Mouse (Mus musculus) frontal cortex, postnatal 14 days (tissue): ENCODE measurements around the gene Gng12.
"Not testable (repeated sequence)": the region's sequence is repeated elsewhere in the genome, so short reads cannot be mapped to it uniquely, and the experiment has no call there.

Experiments used
- DNase-seq, 2 experiments: peaks; one replicate each; pipeline ENCODE4 v3.0.0; 2022; ENCODE audit warnings: low spot score in 2 of 2

The Gng12 gene

GRCm38 (mm10) chr6:66989518-66989917 lies 93.3 kb downstream of the Gng12 start:
- DNase-seq: no peak

DNA sequence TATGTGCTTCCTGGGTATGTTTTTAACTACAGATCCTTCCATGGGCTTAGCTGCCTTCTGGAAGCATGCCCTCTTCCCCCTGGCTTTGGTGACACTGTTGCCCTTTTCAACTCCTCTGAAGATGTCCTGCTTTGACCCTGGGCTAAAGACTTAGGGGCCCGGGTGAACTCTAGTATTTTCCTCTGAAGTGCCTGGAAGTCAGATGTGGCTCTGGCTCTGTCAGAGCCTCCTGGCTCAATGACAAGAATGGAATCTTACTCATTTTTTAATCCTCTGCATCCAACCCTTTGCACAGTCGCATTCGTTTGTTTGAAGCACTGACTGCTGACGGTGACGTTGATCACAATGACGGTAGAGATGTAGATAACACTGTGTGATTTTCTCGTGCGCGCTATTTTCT lies 96.0 kb downstream of the Gng12 start:
- no peak for DNase-seq

DNA sequence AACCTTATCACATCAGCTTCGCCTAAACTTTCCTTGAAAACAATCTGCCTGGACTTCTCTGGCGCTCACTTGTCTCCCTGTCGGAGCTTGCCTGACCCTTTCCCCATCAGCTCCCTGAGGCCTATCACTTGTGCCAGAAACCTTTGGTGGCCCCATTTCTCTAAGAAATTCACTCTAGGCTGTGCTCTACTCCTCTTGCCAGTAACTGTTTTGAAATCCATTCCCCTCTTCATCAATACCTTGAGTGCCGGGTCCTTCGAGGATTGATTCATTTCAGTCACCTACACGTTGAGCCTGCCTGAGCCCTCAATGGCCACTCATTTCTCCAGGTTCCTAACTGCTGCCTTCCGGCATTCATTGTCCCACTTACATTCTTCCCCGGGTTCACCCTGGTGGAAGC lies 96.6 kb downstream of the Gng12 start:
- no peak for DNase-seq

DNA sequence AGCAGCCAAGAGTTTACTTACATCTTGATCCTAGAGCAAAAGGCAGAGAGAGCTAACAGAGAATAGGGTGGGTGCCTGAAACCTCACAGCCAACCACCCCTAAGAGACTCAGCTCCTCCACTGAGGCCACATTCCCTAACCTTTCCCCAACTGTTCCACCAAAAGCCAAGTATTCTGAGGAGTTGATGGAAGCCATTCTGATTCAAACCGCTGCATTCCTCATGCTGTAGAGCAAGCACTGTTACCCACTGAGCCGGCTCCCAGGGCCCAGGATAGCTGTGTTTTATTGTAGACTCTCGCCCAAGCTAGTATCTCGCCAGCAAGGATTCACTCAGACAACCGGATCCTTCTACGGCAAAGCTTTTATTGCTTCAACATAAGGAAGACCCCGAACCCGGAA lies 98.8 kb downstream of the Gng12 start:
- no peak for DNase-seq

GRCm38 (mm10) chr6:66995825-66996224 lies 99.6 kb downstream of the Gng12 start:
- DNase-seq: no peak

DNA sequence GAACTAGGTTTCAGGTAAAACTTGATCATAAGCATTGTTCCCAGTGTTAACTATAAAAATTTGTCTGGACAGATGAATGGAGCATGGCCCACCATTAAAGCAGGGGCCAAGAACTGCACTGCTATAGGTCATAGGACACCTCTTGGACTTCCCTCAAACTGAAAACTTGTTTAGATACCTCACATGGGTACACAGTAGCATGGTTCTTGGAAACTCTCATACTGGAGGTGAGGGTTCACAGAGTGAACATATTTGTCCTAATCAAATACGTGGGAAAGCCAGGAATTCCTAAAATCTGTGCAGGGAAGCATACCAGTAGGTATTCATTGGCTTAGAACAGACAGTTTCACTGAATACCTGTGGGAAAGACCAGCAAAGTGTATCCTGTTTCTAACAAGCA lies 100.1 kb downstream of the Gng12 start:
- no peak for DNase-seq

GRCm38 (mm10) chr6:66998645-66999044 lies 102.4 kb downstream of the Gng12 start:
- DNase-seq: no peak

DNA sequence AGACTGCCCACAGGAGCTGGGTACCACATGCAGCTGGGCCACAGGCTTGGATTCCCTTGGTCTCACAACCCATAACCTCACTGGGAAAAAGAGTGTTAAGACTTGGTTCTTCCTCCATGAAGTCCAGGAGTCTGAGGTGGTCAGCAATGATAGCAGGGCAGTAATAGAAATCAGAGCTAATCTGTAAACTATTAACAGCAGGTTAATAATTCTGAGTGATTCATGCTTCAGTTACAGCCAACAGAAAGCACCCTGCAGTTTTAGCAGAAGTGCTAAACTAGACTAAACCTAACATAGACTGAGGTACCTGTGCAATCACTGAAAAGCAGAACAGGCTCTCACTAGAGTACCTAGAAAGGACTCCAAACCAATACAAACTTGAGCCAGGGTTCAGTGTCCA lies 103.6 kb downstream of the Gng12 start:
- no peak for DNase-seq

GRCm38 (mm10) chr6:67009888-67010287 lies 113.7 kb downstream of the Gng12 start:
- DNase-seq: no peak

GRCm38 (mm10) chr6:67010370-67011216 lies 114.4 kb downstream of the Gng12 start:
- DNase-seq: no peak

DNA sequence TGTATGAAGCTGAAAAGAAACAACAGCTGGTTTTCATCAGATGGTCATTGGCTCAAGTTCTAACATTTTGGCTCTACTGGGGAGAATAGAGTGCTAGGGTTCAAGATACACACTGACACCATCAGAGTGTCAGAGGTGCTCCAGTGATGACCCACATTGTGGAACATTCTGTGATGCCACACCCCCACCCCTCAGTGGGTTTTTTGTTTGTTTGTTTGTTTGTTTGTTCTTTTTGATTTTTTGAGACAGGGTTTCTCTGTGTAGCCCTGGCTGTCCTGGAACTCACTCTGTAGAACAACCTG lies 115.0 kb downstream of the Gng12 start:
- DNase-seq: no peak

DNA sequence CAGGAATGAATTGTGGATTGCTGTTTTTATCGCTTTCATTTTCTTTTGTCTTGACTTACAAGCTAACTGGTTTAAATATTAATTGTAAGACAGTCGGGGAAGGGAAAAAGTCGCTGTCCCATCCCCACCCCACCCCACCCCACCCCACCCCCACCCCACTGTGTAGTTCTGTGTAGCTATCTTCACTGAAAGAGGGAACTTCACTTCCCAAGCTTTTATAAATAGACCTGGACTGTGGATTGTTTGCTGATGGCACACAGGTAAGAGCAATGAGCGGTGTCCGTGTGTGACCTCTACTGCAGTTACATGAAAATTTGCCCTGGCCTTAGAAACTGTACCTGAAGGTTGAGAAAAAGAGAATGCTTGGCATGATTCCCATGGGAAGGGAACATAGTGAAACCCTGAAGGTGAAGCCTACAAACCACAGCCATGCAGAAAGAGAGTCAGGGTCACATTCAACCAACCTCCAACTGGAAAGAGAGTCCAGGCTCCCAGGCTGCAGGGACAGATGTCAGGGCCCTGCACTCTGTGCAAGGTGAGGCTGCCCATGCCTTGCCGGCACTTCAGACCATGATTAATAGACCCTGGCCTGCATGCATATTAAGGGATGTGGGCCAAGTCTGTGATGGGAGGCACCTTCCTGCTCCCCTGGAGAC lies 117.2 kb downstream of the Gng12 start:
- DNase-seq: no peak

DNA sequence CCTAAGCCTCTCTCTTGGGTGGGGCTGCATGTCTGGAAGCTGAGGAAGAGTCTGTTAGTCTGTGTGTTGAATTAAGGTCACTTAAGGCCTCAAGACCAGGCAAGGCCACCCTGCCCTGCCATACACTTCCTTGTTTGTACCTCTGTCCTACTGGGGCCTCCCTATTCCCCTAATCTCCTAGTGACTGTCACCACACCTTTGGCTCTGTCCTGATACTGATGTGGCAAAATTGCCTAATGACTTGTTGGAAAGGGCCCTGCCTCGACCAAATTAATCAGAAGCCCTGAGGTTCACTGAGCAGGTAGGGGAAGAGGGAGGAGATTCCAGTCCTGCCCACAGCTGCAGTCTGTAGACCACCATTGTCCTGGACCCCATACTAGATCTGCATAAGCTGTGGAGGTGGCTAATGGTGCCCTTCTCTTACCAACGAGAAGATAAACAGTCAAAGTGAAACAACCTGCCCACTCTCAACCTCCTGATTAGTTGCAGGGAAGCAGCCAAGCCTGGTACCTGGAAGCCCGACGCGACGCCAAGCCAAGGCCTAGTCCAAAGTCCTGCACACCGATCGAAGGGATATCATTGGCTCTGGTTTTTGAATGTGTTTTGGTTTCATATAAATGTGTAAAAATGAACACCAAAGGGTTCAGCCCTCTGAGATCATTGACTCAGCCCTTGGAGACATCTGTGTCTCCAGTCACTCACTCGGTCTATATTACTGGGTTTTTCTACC lies 117.9 kb downstream of the Gng12 start:
- no peak for DNase-seq

DNA sequence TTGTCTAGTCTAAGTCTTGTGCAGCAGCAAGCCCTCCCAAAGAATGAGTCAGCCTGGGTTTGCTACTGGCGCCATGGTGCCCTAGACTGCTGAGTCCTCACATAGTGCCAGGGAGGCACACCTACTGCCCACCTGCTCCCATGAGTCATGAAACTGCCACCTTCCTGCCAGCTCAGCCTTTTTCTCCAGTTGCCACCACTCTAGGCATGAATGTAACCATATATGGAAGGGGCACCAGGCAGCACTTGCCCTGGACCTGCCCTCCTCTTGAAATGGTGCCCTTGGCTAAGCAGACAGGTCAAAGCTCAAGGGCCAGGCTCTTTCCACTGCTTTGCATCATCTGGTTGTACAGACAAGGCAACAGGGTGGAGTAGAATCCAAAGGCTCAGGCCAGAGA lies 118.5 kb downstream of the Gng12 start:
- no peak for DNase-seq

DNA sequence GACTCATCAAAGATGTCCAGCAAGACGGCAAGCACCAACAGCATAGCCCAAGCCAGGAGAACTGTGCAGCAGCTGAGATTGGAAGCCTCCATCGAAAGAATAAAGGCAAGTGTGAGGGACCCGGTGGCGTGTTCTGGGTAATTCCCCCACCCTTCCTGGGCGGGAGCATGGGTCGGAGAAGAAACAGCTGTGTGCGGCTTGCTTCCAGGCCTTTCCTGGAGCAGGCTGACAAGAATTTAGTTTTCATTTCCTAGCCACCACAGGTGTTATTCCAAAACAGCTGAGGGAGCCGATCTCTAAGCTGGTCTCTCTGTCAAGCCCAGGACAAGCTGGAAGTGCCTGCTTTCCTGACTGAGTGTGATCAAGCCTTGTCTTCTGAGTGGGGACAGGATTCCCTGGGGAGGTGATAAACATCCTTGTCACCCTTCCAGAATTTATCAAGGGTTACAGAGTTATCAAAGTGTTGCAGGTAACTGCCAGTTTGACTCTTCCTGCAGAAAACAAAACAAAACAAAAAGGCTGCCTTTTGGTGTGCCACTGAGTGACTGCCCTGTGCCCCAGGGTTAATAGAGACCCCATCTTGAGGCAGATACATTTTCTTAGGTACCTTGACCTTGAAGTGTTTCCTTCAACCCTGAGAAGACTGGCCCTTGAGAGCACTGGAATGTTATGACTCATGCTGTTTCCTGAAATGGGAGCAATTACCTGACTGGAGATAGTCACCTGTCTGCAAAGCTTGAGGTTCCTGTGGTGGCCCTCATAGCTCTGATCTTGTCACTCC lies 119.7 kb downstream of the Gng12 start:
- no peak for DNase-seq

- DNase-seq: no peak
Measured at GRCm38 (mm10) chr6:67016520-67017111, 120.4 kb downstream of the Gng12 start.

GRCm38 (mm10) chr6:67018365-67018764 lies 122.2 kb downstream of the Gng12 start:
- no peak for DNase-seq

GRCm38 (mm10) chr6:67019001-67019400 lies 122.8 kb downstream of the Gng12 start:
- not testable (repeated sequence) for DNase-seq

DNA sequence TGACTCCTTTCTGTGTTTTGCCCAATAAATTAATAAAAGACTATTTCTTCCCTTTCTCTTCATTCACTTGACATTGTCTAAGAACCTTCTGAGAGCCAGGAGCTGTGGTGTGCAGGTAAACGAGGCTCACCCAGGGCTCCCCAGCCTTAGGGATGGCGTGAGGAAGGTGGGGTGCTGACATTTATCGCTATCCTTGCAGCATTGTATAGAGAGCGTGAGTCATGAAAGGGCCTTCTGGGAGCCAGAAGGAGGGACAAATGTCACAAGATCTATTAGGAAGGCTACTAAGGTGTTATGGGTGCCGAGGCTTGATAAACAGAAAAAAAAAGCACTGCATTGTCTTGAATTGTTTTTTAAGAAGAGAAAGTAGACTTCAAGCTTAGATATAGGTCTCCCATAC lies 125.1 kb downstream of the Gng12 start:
- DNase-seq: no peak

GRCm38 (mm10) chr6:67023729-67024128 lies 127.5 kb downstream of the Gng12 start:
- no peak for DNase-seq

DNA sequence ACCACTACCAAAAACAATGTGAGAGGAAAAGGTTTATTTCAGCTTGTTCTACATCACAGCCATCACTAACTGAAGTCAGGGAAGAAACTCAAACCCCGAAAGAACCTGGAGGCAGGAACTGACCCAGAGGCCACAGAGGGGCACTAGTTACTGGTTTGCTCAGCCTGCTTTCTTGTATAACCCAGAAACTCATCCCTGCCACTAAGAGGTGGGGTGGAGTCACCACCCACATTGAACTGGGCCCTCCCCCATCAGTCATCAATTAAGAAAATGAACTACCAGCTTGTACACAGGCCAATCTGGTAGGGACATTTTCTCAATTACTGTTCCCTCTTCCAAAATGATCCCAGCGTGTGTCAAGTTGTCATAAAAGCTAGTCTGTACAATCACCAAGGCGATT lies 130.5 kb downstream of the Gng12 start:
- no peak for DNase-seq
